10 mouse cellular contexts compared by ENCODE assay signal in genomic region chr15:25915013-25915412, GRCm38 (mm10).
DNase-seq lines count a peak whose midpoint lies in the region; TF ChIP-seq lines count a peak whose summit lies in the region.
"Had no signal": no experiment of that assay in that cellular context is flagged by ENCODE, and none has a peak within 500 bp of the region (broad histone marks: within the 10 kb centered on the region; RNA-seq: fewer than 3 reads in every experiment).

No protein-coding gene starts in this region.

- H3K4me3 ChIP-seq in bone marrow macrophage, adult 2 months (ENCODE audit: insufficient read depth, low read length): no peak overlapping the region
- H3K4me3 ChIP-seq: embryonic facial prominence, embryonic 13.5 days; limb, embryonic 12.5 days had no signal

- H3K27ac ChIP-seq in bone marrow macrophage, adult 2 months (ENCODE audit: insufficient read depth, low read depth, low read length): peak overlapping the region; percentile 91
- H3K27ac ChIP-seq: embryonic facial prominence, embryonic 13.5 days had no signal

- TF ChIP-seq CTCF in bone marrow macrophage, adult 2 months (IDR thresholded peaks at IDR 0.05; ENCODE audit: low read depth, low read length): no peak

- no peak for TF ChIP-seq POLR2A in bone marrow macrophage, adult 2 months (IDR thresholded peaks at IDR 0.05; ENCODE audit: borderline replicate concordance, low read depth, low read length)

- intact Hi-C loops in heart, postnatal 10 days (cut with DNase I): no loop called here

- peaks cover 59% of the 10 kb centered on the region for H3K4me1 ChIP-seq in bone marrow macrophage, adult 2 months (ENCODE audit: control insufficient read depth, insufficient read depth, low read length)

- DNase-seq in kidney, adult 8-10 months: peak; percentile 54 to 75
- DNase-seq in kidney, postnatal 10 days: no peak
- DNase-seq in heart, postnatal 10 days: peak; percentile 79 to 82
- DNase-seq in lung, postnatal 36 days: peak; percentile 86
- DNase-seq in cerebellum, postnatal 25 days: no peak
- no peak for DNase-seq in thymus, postnatal 14 days
- no peak for DNase-seq in retina, embryonic 14.5 days (ENCODE audit: low spot score)

Comparison
In these comparisons a context has a peak if more than half of its experiments do, and no peak if none do; other contexts are left out.
1. DNase-seq: peak in kidney, adult 8-10 months (2 of 2), heart, postnatal 10 days (2 of 2) and lung, postnatal 36 days (single experiment); none in kidney, postnatal 10 days (single experiment), cerebellum, postnatal 25 days (0 of 2), thymus, postnatal 14 days (single experiment) and retina, embryonic 14.5 days (single experiment).